Comparison of ENCODE assay signal across 7 mouse cellular contexts in genomic region chr3:58168522-58169185, GRCm38 (mm10).
DNase-seq lines count a peak whose midpoint lies in the region; ATAC-seq and TF ChIP-seq lines count a peak whose summit lies in the region.

No protein-coding gene starts in this region.

- no peaks in the 10 kb centered on the region for H3K79me3 ChIP-seq in C2C12 (ENCODE audit: low read depth)

- no peak overlapping the region for H3K27ac ChIP-seq in limb, embryonic 14.5 days (replicated peaks; ENCODE audit: low read depth, low read length)

- ATAC-seq in limb, embryonic 14.5 days (ENCODE audit: low FRiP score, low read depth), result 0 out of 2 replicates have a peak, but pooled peaks have one; percentile 32

- no peaks in the 10 kb centered on the region for H3K27me3 ChIP-seq in C2C12 (ENCODE audit: control insufficient read depth, insufficient read depth, insufficient read length)
- no peaks in the 10 kb centered on the region for H3K27me3 ChIP-seq in limb, embryonic 14.5 days (ENCODE audit: control insufficient read depth, insufficient read depth, low read length)

- no peaks in the 10 kb centered on the region for H3K36me3 ChIP-seq in C2C12 (ENCODE audit: control insufficient read depth, insufficient read depth)
- no peaks in the 10 kb centered on the region for H3K36me3 ChIP-seq in limb, embryonic 14.5 days (ENCODE audit: control insufficient read depth, insufficient read depth, low read length)

- 27% methylated on average over 14 of the region's 14 CpGs for WGBS in limb, embryonic 14.5 days

- intact Hi-C loops in heart, postnatal 14 days (cut with DNase I), result no loop called here

- no peak for TF ChIP-seq POLR2A in limb, embryonic 14.5 days (IDR thresholded peaks at IDR 0.05; ENCODE audit: borderline replicate concordance, extremely low read depth, insufficient read depth, insufficient read length)

- H3K79me2 ChIP-seq in C2C12 (ENCODE audit: control insufficient read depth, insufficient read depth), result no peaks in the 10 kb centered on the region

- no peaks in the 10 kb centered on the region for H3K9me3 ChIP-seq in limb, embryonic 14.5 days (ENCODE audit: control insufficient read depth, low read length)

- H3K4me3 ChIP-seq in C2C12 (ENCODE audit: insufficient read depth, poor library complexity, severe bottlenecking), result no peak overlapping the region
- no peak overlapping the region for H3K4me3 ChIP-seq in limb, embryonic 14.5 days (replicated peaks; ENCODE audit: low read length)

- H3K9ac ChIP-seq in limb, embryonic 14.5 days (ENCODE audit: low read depth, low read length, severe bottlenecking), result no peak overlapping the region

- peaks cover 3% of the 10 kb centered on the region for H3K4me1 ChIP-seq in limb, embryonic 14.5 days (ENCODE audit: control insufficient read depth, insufficient read depth, low read length)

- H3ac ChIP-seq in C2C12 (ENCODE audit: control insufficient read depth, insufficient read length, low read depth), result no peak overlapping the region

- peak; percentile 84 for DNase-seq in 3134 (ENCODE audit: extremely low read depth, insufficient read length, low spot score)
- peak; percentile 80 for DNase-seq in fibroblast of lung, adult 2 months (ENCODE audit: low read depth)
- peak; percentile 26 to 54 for DNase-seq in heart, postnatal 14 days
- peak; percentile 31 for DNase-seq in limb, embryonic 14.5 days (ENCODE audit: low spot score)
- peak; percentile 23 for DNase-seq in right cerebral cortex, postnatal 25 days
- DNase-seq in thymus, postnatal 36 days, result no peak

- H3K4me2 ChIP-seq in limb, embryonic 14.5 days (replicated peaks; ENCODE audit: low read depth, low read length, severe bottlenecking), result no peak overlapping the region

- no peak for TF ChIP-seq CTCF in C2C12 (IDR thresholded peaks at IDR 0.05; ENCODE audit: control insufficient read depth, insufficient read depth, insufficient read length)

TF ChIP-seq in C2C12, 6 proteins besides CTCF, POLR2A, EP300 and RAD21:
- TF ChIP-seq USF1 (IDR thresholded peaks at IDR 0.05; ENCODE audit: low read depth) (peak; percentile 23), FOSL1 (IDR thresholded peaks at IDR 0.05; ENCODE audit: insufficient read depth, low read length, poor library complexity, severe bottlenecking) (no peak), MYOD1 (IDR thresholded peaks at IDR 0.05; ENCODE audit: control insufficient read depth, insufficient read length, low read depth) (peak; percentile 49), MAX (IDR thresholded peaks at IDR 0.05) (peak; percentile 55), CEBPB (IDR thresholded peaks at IDR 0.05; ENCODE audit: low read depth) (peak; percentile 21), MYOG (IDR thresholded peaks at IDR 0.05; ENCODE audit: control insufficient read depth, extremely low read depth, insufficient read length) (no peak)

Comparison
In these comparisons a context has a peak if more than half of its experiments do, and no peak if none do; other contexts are left out.
1. DNase-seq: peak in 3134 (single experiment), fibroblast of lung, adult 2 months (single experiment), heart, postnatal 14 days (2 of 2), limb, embryonic 14.5 days (single experiment) and right cerebral cortex, postnatal 25 days (single experiment); none in thymus, postnatal 36 days (0 of 2).